Mouse (Mus musculus) adrenal gland, postnatal 10 days (tissue): ENCODE results near the gene Fra10ac1. TPM values are rescaled to one million over a fixed set of nuclear protein-coding genes. Genes with fewer than 3 reads are reported as not detected.

Experiments used
- DNase-seq: peaks from one replicate; pipeline ENCODE4 v3.0.0; 2021; ENCODE audit warnings: mixed read lengths
- total RNA-seq, 2 experiments: library from RNA; stranded (reverse); gene quantifications; 2 replicates each; pipeline ENCODE4 v1.2.3; 2021

The Fra10ac1 gene
- total RNA-seq, 2 experiments from 2014 or later, result 13.4 to 18.8 TPM

DNA sequence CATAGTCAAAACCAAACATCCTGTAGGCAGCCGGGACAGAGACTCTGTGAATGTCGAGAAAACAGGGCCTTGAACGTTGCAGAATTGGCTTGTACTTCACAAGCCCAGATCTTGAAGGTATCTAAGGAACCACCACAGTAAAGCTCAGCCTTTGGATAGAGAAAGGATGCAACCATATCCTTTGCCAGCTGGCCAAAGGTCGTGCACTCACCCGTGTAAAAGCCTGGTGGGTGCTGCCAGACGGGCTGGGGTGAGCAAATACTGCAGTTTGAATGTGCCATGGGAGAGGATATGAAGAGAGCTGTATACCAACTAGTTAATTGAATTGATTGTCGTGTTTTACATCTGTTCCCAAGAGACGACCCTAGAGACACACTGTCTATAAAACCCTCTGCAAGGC lies 8.1 kb upstream of the Fra10ac1 start:
- no peak for DNase-seq

DNA sequence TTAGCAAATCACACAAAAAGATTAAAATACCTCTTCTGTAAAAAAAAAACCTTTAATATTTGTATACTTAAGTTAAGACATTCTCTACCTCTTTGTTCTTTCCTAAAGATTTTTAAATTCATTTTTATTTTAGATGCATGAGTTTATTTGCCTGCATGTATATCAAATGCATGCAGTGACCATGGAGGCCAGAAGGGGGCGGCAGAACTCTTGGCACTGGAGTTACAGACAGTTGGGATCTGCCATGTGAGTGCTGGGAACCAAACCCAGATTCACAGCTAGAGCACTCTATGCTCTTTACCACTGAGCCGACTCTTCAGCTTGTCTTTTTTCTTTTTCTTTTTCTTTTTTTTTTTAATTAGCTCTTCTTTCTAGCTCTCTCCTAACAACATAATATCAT lies 4.7 kb upstream of the Fra10ac1 start:
- no peak for DNase-seq

DNA sequence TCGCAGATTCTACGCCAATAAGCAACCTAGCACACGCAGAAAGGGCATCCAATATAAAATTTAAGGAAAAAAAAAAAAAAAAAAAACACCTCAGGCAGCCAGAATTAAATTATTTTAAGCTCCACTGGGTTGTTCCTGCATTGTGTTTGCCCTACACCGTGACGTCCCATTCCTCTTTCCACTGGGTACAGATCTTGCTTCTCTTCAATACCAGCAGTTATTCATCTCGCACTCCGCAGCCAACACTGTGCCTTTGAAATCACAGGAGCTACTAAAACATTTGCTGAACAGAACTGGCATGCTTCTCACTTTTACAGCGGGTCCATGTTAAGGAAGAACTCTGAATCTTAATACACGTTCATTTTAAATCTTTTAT lies 717 bp upstream of the Fra10ac1 start:
- DNase-seq, result no peak

DNA sequence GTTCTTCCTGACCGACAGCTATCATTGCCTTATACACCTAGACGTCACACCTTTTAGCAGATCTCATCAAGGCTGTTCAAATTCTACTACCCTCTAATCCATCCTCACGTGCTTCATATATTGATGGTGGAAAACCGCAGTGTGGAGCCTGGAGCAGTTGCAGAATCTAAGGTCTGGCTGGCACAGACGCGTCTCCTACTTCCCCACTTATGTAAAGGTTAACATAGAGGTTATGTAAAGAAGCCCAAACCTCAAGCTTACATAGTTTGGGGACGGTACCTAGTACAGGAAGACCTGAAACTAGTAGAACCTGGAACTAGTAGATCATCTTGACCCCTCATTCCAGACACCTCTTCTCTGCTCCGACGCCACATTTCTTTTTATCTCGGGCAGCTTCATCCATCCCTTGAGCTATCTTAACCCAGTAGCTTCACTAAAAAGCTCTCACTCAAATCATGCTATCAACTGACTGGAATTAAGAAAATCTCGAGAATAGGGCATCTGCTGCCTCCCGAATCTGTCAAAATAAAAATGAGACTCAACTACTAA lies 526 bp downstream of the Fra10ac1 start:
- no peak for DNase-seq

DNA sequence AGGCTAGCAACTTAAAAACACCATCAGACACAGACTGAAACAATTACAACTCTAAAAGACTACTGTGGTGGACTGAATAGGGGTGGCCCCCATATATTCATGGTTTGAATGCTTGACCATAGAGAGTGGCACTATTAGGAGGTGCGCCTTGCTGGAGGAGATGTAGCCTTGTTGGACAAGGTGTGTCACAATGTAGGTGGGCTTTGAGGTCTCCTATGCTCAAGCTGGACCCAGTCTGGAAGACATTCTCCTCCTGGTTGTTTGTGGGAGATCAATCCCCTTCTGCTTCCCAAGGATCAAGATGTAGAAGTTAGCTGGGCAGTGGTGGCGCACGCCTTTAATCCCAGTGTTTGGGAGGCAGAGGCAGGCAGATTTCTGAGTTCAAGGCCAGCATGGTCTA lies 6.3 kb downstream of the Fra10ac1 start:
- DNase-seq, result no peak

DNA sequence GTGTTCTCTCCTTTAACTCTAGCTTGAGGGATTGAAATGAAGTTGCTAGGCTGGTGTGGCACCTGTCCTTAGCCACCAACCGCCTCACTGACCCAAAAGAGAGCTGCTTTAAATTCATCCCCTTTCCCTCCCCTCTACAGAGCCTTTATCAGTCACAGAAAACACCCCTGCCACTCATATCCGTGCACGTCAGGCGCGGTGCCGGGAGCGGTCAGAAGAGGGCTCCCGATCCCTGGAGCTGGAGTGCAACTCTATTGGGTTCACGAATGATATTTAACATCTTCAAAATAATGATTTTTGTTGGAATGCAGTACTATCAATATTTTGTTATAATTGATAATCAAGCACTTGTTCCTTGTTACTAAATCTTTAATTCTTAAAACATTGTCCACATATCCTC lies 17.3 kb downstream of the Fra10ac1 start:
- peak; percentile 16 for DNase-seq

DNA sequence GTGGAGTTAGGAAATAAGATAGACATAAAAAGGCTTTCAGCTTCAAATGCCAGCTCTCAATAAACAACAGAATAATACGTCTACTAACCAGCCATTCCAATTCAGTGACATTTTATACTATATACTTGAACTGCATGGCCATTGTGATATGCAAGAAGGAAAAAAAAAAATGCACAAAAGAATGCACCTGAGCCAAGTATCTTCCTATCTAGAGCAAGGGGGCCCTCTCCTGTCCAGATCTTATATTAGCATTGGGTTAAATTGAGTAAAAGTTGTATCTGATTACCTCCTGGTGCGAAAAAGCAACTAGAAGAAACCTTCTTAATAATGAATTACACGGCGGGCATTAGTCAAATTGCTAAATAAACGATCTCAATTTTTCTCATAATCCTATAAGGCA lies 25.2 kb downstream of the Fra10ac1 start:
- DNase-seq, result no peak

DNA sequence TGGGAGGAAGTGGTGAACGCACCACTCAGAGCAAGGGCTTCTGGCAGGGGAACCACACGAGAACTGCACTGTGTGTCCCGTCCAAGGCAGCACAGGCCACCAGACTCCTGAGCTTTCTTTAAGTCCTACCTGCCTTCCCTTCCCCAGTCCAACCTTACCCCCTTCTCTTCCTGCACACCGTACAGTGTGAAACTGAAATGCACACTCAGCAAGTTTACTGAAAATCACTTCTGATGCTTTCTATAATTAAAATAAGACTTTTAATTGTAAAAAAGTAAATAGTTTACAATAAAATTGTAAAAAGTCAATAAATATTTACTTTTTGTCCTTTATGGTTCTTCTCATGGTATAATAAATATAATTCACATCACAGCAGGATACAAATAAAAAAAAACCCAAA lies 28.7 kb downstream of the Fra10ac1 start:
- no peak for DNase-seq

DNA sequence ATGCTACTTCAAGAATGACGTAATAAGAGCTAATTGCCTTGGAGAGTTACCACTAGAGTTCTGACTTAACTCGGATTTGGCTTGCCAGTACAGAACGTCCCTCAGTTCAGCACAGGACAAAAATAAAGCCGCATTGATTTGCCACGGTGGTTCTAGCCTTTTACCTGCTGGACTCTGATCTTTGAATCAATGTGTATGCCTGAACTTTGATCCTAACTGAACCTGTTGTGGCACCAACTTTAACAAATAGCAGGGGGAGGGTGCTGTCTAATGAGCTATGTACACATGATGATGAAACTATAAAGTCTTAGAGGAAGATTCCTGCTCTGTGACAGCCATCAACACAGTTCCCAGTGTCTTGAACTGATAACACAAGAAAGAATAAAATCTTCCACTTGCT lies 32.5 kb downstream of the Fra10ac1 start:
- peak; percentile 3 for DNase-seq

DNA sequence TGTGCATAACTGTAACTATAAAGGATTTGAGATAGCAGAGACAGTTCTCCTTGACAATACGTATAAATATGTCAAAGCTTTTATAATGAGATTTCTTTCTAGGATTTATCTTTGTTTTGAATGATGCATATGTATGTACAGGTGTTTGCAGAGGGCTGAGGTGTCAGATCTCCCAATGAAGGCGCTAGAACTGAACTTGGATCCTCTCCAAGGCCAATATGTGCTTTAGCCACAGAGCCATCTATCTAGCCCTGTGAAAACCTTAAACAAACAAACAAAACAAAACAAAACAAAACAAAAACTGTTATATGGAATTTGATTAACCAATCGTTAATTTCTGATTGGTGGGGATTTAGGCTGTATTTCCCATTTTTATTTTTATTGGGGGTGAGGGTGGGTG lies 33.4 kb downstream of the Fra10ac1 start:
- DNase-seq, result no peak

DNA sequence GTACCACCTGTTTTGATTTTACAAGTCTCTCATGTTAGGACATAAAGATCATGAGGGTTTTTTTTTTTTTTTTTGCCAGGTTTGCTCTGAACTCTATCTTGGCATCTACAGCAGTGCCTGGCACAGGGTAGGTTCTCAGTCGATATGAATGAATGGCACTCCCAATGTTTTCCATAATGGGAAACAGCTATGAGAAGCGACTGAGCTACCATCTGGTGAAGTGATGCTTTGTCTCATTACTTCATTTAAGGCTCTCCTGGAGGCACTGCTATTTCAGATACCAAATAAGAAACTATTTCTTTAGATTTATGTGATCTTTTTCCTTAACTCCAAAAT lies 36.6 kb downstream of the Fra10ac1 start:
- DNase-seq, result no peak

DNA sequence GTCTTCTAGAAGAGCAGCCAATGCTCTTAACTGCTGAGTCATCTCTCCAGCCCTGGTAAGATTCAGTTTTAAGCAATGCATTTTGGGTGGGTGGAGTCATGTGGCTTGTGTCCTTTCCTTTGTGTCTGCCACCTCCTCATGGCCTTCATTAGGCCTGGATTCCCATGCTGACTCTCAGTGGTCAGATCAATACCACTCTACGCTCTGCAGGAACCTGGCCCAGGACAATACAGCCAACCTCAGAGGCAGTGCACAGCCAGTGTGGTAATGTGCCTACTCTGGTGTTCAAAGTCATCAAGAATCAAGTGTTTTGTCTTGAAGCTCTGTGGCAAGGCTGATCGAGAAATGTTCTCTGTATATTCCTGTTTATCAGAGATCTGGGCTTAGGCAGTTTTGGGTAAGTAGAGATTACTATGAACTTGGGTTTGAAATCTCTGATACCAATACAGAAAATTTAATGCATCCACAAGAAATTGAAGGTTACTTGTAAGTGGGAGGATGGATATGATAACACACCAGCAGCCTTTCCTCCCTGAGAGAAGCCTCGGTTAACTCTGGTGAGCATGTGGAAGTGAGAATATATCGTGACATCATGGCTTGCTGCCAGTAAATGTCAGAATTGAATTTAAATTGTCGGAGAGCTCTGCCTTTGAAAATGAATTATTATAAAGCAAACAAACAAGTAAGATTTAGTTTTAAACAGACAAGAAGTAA lies 37.2 kb downstream of the Fra10ac1 start:
- DNase-seq, result no peak

DNA sequence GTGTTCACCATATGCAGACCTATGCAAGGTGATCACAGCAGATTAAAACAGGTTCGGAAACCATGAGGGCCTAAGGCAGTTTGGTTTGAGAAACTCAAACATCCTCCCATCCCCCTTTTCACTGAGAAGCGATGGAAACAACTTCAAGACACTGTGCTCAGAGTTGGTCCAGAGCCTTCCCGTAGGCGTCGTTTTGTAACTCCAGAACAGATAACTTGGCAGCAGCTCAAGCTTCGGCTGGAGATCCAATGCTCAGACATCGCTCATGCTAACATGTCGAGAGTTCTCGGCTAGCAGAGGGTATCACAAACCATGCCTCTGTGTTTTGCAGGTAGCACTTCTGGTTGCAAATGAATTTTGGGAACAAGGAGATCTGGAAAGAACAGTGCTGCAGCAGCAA lies 44.3 kb downstream of the Fra10ac1 start:
- DNase-seq, result no peak

DNA sequence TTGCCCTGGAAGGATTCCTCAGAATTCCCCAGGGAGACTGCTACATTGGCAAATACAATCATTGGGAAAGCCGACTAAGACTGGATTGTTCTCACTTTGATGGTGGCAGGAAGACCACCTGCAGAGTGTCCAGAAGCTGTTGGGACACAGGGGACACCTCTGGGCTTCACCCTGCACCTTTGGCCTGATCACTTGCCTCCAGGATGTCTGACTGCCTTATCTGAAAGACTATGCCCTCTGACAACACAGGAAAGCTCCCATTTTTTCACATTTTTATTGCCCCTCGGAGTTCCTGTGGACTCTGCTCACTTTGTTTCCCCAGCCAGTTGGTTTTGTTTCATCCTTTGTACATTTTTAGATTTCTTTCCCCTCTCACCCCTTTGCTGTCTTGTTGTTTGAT lies 59.3 kb downstream of the Fra10ac1 start:
- no peak for DNase-seq

DNA sequence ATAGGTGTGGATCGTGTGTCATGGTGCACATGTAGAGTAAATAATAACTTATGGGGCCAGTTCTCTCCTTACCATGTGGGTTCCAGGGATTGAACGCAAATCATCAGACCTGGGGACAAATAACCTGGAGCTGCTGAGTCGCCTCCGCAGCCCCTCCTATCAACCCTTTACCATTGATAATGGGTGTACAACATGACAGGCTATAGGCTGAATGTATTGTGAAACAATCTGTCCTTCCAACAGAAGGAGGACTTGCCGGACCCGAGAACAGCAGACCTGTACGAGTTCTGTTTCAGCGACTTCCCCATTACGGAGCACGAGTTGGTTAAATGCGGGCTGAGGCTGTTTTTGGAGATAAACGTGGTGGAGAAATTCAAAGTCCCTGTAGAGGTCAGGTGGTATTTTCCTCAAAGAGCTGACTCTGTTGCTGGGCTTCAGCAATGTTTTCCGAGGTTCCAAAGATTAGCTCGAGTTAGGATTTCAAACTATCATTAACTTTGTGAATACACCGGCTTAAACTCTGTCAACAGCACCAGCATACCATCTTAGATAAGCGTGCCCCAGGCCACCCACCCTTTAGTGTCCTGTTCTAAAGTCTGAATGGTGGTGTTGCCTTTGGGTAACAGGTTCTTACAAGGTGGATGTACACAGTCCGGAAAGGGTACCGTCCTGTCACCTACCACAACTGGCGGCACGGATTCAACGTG lies 62.2 kb downstream of the Fra10ac1 start:
- no peak for DNase-seq

DNA sequence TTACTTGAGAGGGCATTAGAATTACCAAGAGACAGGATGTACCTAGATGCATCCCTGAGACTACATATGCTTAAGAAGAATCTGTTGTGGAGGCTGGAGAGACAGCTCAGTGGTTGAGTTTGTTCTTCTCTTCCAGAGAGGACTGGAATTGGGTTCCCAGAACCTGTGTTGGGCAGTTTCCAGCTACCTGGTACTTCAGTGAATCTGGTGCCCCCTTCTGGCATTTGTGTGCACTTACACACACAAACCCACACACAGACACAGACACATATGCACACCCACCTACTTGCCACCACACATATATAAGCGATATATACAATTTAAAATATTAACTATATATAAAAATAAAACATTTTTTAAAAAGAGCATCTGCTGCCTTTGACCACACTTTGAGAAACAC lies 67.7 kb downstream of the Fra10ac1 start:
- DNase-seq, result no peak

DNA sequence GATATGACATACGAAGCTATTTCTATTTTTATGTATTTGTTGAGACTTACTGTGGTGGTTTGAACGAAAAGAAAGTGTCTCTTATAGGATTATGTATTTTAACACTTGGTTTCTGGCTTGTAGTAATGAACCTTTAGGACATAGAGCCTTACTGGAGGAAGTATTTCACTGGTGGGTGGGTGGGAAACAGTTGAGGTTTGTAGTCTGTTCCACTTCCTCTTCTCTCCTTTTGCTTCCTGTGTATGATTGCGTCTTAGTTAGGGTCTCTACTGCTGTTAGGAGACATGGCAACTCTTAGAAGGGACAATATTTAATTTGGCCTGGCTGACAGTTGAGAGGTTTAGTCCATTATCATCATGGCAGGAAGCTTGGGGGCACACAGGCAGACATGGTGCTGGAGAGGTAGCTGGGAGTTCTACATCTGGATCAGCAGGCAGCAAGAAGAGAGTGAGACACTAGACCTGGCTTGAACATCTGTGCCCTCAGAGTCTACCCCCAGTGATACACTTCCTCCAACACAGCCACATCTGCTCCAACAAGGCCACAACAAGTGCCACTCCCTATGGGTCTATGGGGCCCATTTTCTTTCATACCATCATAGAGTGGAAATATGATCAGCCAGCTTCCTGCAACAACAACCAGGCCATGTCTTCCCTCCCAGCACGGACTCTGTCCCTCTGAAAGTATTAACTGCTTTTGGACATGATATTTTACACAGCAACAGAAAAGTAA lies 80.2 kb downstream of the Fra10ac1 start:
- DNase-seq, result no peak

Other genes with a start within 250 kb of the Fra10ac1 start
- 10 to 100 TPM; 15.1 to 16.0 TPM for gene Myof, start 180.6 kb downstream of the Fra10ac1 start, total RNA-seq
- 1 to 10 TPM; 7.1 to 7.7 TPM for gene Cep55, start 169.1 kb downstream of the Fra10ac1 start, total RNA-seq
- 10 to 100 TPM; 11.2 to 46.7 TPM for gene Ffar4, start 127.1 kb downstream of the Fra10ac1 start, total RNA-seq
- 100 to 1,000 TPM; 334 to 776 TPM for gene Rbp4, start 98.9 kb downstream of the Fra10ac1 start, total RNA-seq
- 1 to 10 TPM; 1.3 to 3.2 TPM for gene Pde6c, start 91.4 kb downstream of the Fra10ac1 start, total RNA-seq
- gene Lgi1, start 40.4 kb upstream of the Fra10ac1 start, total RNA-seq, result 1 to 10 TPM; 3.2 to 5.8 TPM
- gene Slc35g1, start 171.8 kb upstream of the Fra10ac1 start, total RNA-seq, result 10 to 100 TPM; 15.1 to 18.4 TPM